Mouse (Mus musculus): Measurements from ENCODE around the gene Atg16l2.

GRCm38 (mm10) chr7:101316591-101317001, 14.5 kb upstream of the Atg16l2 start:
- TF ChIP-seq CTCF (IDR thresholded peaks at IDR 0.05; ENCODE audit: insufficient read depth, low read length) (no peak), POLR2A (IDR thresholded peaks at IDR 0.05; ENCODE audit: borderline replicate concordance, extremely low read depth, low read depth, low read length) (no peak)

Data from lung, adult 2 months (tissue).